Mouse (Mus musculus) G1E (cell line): ENCODE results near the gene Me3.
A peak's percentile ranks its signal among the peaks of the same experiment; 100 is the strongest.

ENCODE experiments used
- CTCF ChIP-seq: IDR thresholded peaks from 2 replicates; pipeline ENCODE4 v1.5.1; 2012; ENCODE audit warnings: low read depth, low read length, inconsistent platforms, mixed read lengths
- GATA1 ChIP-seq: IDR thresholded peaks from 2 replicates; pipeline ENCODE4 v1.6.1; 2012; ENCODE audit warnings: borderline replicate concordance, low read length, inconsistent platforms, mixed read lengths
- GATA2 ChIP-seq: IDR thresholded peaks from 2 replicates; pipeline ENCODE4 v1.6.1; 2012; ENCODE audit warnings: low read depth, low read length, inconsistent platforms, borderline replicate concordance
- POLR2AphosphoS5 ChIP-seq: IDR thresholded peaks from 2 replicates; pipeline ENCODE4 v1.6.1; 2012; ENCODE audit warnings: low read depth, low read length, inconsistent platforms; ENCODE audit not compliant: insufficient replicate concordance
- TAL1 ChIP-seq: conservative IDR thresholded peaks from 2 replicates; pipeline ENCODE4 v1.6.1; 2012; ENCODE audit warnings: low read depth, low read length, inconsistent platforms, mixed read lengths

GRCm38 (mm10) chr7:89841670-89842403, 209.6 kb downstream of the Me3 start:
- TF ChIP-seq CTCF (peak; percentile 41; the same call in 1 of the 2 replicates), GATA1 (no peak), TAL1 (no peak), POLR2AphosphoS5 (no peak), GATA2 (no peak)
